Mouse (Mus musculus) heart, postnatal 10 days (tissue): ENCODE measurements around the gene Pla2g2e. TPM values are rescaled to one million over a fixed set of nuclear protein-coding genes. Genes with fewer than 3 reads are reported as not detected.
"Not testable (repeated sequence)": the region's sequence is repeated elsewhere in the genome, so short reads cannot be mapped to it uniquely, and the experiment has no call there.

Source experiments
- DNase-seq, 2 experiments: peaks; one replicate each; pipeline ENCODE4 v3.0.0; 2021
- intact Hi-C: fragments of 180-260 bp; cut with DNase I; formaldehyde crosslinking; loops from one replicate; pipeline ENCODE4 v1.15.1; 2025
- total RNA-seq, 2 experiments: library from RNA; stranded (reverse); gene quantifications; 2 replicates each; pipeline ENCODE4 v1.2.3; 2021

Gene Pla2g2e
- 1 to 10 TPM in 1 of 2 experiments, under 1 TPM in 1; 0.84 to 3.1 TPM for total RNA-seq

GRCm38 (mm10) chr4:138877731-138878130 is at the start of gene Pla2g2e:
Pla2g2e (plus strand) TSS chr4:138877942.
- DNase-seq = no peak
- intact Hi-C loops = no loop called here

GRCm38 (mm10) chr4:138839806-138840205 is 37.9 kb upstream of the Pla2g2e start:
- DNase-seq = no peak
- intact Hi-C loops = no loop called here

- DNase-seq = no peak
- intact Hi-C loops = no loop called here
Measured at GRCm38 (mm10) chr4:138840726-138841125, 37.0 kb upstream of the Pla2g2e start.

- intact Hi-C loops = no loop called here
- peak in 1 of 2 experiments; percentile 18 for DNase-seq
Measured at GRCm38 (mm10) chr4:138841386-138841785, 36.4 kb upstream of the Pla2g2e start.

- intact Hi-C loops = loop anchor here (1.0 to 5.0 kb wide), 4 partner anchors 59 to 405 kb away; no protein-coding TSS in a partner anchor
- peak; percentile 68 to 84 for DNase-seq
Measured at GRCm38 (mm10) chr4:138851463-138851862, 26.3 kb upstream of the Pla2g2e start.

- intact Hi-C loops = loop anchor here (5.0 kb wide), 1 partner anchor 61 kb away; no protein-coding TSS in a partner anchor
- DNase-seq = no peak
Measured at GRCm38 (mm10) chr4:138852961-138853360, 24.8 kb upstream of the Pla2g2e start.

GRCm38 (mm10) chr4:138855092-138855632 is 22.6 kb upstream of the Pla2g2e start:
- no peak for DNase-seq
- intact Hi-C loops = no loop called here

GRCm38 (mm10) chr4:138856491-138856890 is 21.3 kb upstream of the Pla2g2e start:
- intact Hi-C loops = no loop called here
- DNase-seq = peak; percentile 58 to 81

- no peak for DNase-seq
- intact Hi-C loops = no loop called here
Measured at GRCm38 (mm10) chr4:138857576-138857975, 20.2 kb upstream of the Pla2g2e start.

GRCm38 (mm10) chr4:138858446-138858845 is 19.3 kb upstream of the Pla2g2e start:
- DNase-seq = no peak
- intact Hi-C loops = no loop called here

- intact Hi-C loops = no loop called here
- DNase-seq = no peak
Measured at GRCm38 (mm10) chr4:138859245-138859644, 18.5 kb upstream of the Pla2g2e start.

- intact Hi-C loops = no loop called here
- DNase-seq = peak; percentile 68 to 87
Measured at GRCm38 (mm10) chr4:138859728-138860127, 18.0 kb upstream of the Pla2g2e start.

GRCm38 (mm10) chr4:138863344-138863998 is 14.3 kb upstream of the Pla2g2e start, which contains the start of gene Pla2g5:
Pla2g5 (minus strand) TSS chr4:138863482.
- no peak for DNase-seq
- intact Hi-C loops = no loop called here

- intact Hi-C loops = no loop called here
- no peak for DNase-seq
Measured at GRCm38 (mm10) chr4:138865092-138865491, 12.7 kb upstream of the Pla2g2e start.

- intact Hi-C loops = loop anchor here (1.0 kb wide), 1 partner anchor 18 kb away; no protein-coding TSS in a partner anchor
- DNase-seq = no peak
Measured at GRCm38 (mm10) chr4:138865991-138866390, 11.8 kb upstream of the Pla2g2e start.

GRCm38 (mm10) chr4:138866413-138866812 is 11.3 kb upstream of the Pla2g2e start:
- intact Hi-C loops = loop anchor here (1.0 kb wide), 1 partner anchor 18 kb away; no protein-coding TSS in a partner anchor
- peak; percentile 85 to 91 for DNase-seq

- intact Hi-C loops = no loop called here
Measured at GRCm38 (mm10) chr4:138868666-138869065, 9.1 kb upstream of the Pla2g2e start.

GRCm38 (mm10) chr4:138873864-138874263 is 3.9 kb upstream of the Pla2g2e start, which contains the start of gene Gm13030:
Gm13030 (minus strand) TSS chr4:138873964.
- intact Hi-C loops = no loop called here
- no peak for DNase-seq

More at GRCm38 (mm10) chr4:138868666-138869065, 9.1 kb upstream of the Pla2g2e start:
- no peak for DNase-seq

GRCm38 (mm10) chr4:138875275-138875674 is 2.5 kb upstream of the Pla2g2e start:
- DNase-seq, intact Hi-C loops: not testable (repeated sequence)

- no peak for DNase-seq
- intact Hi-C loops = no loop called here
Measured at GRCm38 (mm10) chr4:138875986-138876385, 1.8 kb upstream of the Pla2g2e start.

GRCm38 (mm10) chr4:138878783-138879182 is 1.0 kb downstream of the Pla2g2e start:
- intact Hi-C loops = no loop called here
- DNase-seq = peak; percentile 44 to 56

- intact Hi-C loops = no loop called here
- DNase-seq = no peak
Measured at GRCm38 (mm10) chr4:138879808-138880207, 2.1 kb downstream of the Pla2g2e start.
